Mouse (Mus musculus) cortical plate, adult 2 months (tissue): ENCODE results near the gene Mrps5.
A peak's percentile ranks its signal among the peaks of the same experiment; 100 is the strongest.

Experiments used
- CTCF ChIP-seq: fragments of 200-500 bp; IDR thresholded peaks from 2 replicates; pipeline ENCODE4 v1.5.1; 2011; ENCODE audit warnings: mild to moderate bottlenecking, control low read depth, low read length; ENCODE audit not compliant: insufficient read depth; ENCODE audit errors: extremely low read depth
- POLR2A ChIP-seq: fragments of 200-500 bp; IDR thresholded peaks from 2 replicates; pipeline ENCODE4 v1.6.1; 2011; ENCODE audit warnings: mild to moderate bottlenecking, low read length, control low read depth; ENCODE audit not compliant: insufficient read depth; ENCODE audit errors: extremely low read depth

- TF ChIP-seq CTCF (peak; percentile 61), POLR2A (no peak)
Observed at GRCm38 (mm10) chr2:127539494-127539893, 47.5 kb upstream of the Mrps5 start.
